Mouse (Mus musculus): ENCODE results near the gene Pgm5. TPM values are rescaled to one million over a fixed set of nuclear protein-coding genes. Genes with fewer than 3 reads are reported as not detected.

The Pgm5 gene
- polyA plus RNA-seq, 1 experiment from 2014 or later = 1.2 TPM

DNA sequence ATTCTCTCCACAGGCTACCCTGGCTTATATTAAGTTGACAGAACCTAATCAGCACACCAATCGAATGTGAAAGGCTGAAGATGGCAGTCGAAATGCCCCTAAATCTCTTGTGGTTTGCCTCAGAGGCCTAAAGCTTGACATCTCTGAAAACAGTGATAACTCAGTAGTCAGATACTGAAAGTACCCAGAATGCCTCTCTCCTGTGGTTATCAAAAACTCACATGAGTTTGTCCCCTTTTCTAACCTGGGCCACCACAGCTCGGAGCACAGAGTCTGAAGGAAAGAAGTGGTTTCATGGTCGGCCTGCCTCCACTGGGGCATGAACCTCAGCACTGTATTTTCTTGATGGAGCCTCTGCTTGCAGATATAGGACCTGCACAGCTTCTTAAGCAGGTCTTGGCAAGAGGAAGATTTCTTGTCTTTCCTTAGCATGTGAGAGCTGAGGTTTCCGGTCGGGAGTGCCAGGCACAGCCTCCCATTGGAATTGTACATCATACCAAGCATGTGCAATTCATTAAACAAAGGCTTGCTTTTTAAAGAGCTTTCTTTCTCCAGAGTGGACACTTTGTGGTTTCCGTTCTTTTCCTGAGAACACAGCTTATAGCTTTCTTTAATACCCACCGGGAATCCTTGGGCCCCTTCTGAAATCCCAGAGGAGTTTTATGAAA, 215.4 kb downstream of the Pgm5 start:
- no peak overlapping the region for H3K9ac ChIP-seq (replicated peaks)
- no peak for ATAC-seq (ENCODE audit: low FRiP score)
- no peaks in the 10 kb centered on the region for H3K36me3 ChIP-seq
- no peaks in the 10 kb centered on the region for H3K4me1 ChIP-seq
- no peak overlapping the region for H3K4me3 ChIP-seq (replicated peaks)
- no peaks in the 10 kb centered on the region for H3K27me3 ChIP-seq (replicated peaks)
- H3K9me3 ChIP-seq (replicated peaks) = no peaks in the 10 kb centered on the region
- WGBS = 80% methylated on average over 8 of the region's 8 CpGs
- H3K27ac ChIP-seq (replicated peaks) = no peak overlapping the region
- H3K4me2 ChIP-seq = no peak overlapping the region

DNA sequence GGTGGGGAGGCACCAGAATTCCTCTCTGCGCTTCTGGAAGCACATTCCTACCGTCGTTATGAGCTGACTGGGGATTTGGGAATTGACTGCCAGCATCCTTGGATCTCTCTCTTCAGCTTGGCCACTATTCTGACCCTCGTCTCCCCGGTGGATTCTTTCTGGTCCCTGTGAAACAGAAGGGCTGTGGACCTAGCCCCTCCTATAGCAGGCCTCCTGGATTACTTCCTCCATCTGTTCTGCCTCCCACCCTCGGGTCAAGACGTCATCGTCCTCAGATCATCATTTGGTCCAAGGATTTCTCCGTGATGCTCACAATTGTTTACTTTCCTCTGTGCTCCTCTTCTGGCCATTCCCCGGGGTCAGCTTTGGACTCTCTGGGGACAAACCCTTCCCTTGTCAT, 216.7 kb downstream of the Pgm5 start:
- no peak for ATAC-seq (ENCODE audit: low FRiP score)
- H3K4me2 ChIP-seq = no peak overlapping the region
- no peaks in the 10 kb centered on the region for H3K27me3 ChIP-seq (replicated peaks)
- 74% methylated on average over 10 of the region's 10 CpGs for WGBS
- no peaks in the 10 kb centered on the region for H3K36me3 ChIP-seq
- H3K4me3 ChIP-seq (replicated peaks) = no peak overlapping the region
- no peaks in the 10 kb centered on the region for H3K9me3 ChIP-seq (replicated peaks)
- H3K9ac ChIP-seq (replicated peaks) = no peak overlapping the region
- no peaks in the 10 kb centered on the region for H3K4me1 ChIP-seq
- no peak overlapping the region for H3K27ac ChIP-seq (replicated peaks)

DNA sequence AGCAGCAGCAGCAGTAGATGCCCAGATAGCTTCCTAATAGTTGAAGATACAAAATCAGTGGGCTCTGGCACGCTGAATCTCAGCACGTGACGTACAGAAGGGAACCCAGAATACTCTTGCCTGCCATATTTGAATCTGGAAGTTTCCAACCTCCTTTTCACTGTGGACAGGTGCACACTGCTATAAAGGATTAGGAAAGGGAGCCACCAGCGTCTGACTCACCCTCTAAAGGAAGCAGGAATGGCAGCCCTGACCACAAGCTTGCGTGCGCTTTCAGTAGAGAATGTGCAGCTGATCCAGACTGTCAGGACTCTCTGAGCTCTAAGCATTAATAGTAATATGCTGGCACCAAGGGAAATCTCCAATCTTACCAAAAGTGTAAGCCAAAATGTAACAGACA, 220.7 kb downstream of the Pgm5 start:
- no peak for ATAC-seq (ENCODE audit: low FRiP score)
- Histone ChIP-seq H3K9ac (replicated peaks) (no peak overlapping the region), H3K9me3 (replicated peaks) (no peaks in the 10 kb centered on the region), H3K4me1 (no peaks in the 10 kb centered on the region), H3K27me3 (replicated peaks) (no peaks in the 10 kb centered on the region), H3K36me3 (no peaks in the 10 kb centered on the region), H3K27ac (replicated peaks) (no peak overlapping the region), H3K4me2 (no peak overlapping the region), H3K4me3 (replicated peaks) (no peak overlapping the region)
- 86% methylated on average over 6 of the region's 6 CpGs for WGBS

DNA sequence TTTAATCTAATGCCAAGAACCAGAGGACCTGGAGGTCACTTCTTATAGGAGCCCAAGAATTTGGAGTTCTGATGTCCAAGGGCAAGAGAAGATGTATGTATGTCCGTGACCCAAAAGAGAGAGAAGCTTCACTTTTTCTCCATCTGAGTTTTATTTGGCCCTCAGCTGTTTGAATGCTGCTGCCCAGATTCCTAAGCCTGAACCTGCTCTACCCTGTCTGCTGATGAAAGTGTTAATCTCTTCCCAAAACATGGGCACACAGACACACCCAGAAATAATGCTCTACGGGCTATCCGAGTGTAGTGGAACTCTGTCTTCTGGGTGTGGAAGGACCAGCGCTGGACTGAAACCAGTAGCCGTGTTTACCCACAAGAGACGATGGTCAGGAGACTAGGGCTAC, 223.7 kb downstream of the Pgm5 start:
- H3K4me1 ChIP-seq = no peaks in the 10 kb centered on the region
- H3K36me3 ChIP-seq = no peaks in the 10 kb centered on the region
- no peaks in the 10 kb centered on the region for H3K27me3 ChIP-seq (replicated peaks)
- ATAC-seq (ENCODE audit: low FRiP score) = no peak
- H3K9ac ChIP-seq (replicated peaks) = no peak overlapping the region
- H3K9me3 ChIP-seq (replicated peaks) = no peaks in the 10 kb centered on the region
- WGBS = 96% methylated on average over 6 of the region's 6 CpGs
- H3K27ac ChIP-seq (replicated peaks) = no peak overlapping the region
- no peak overlapping the region for H3K4me2 ChIP-seq
- H3K4me3 ChIP-seq (replicated peaks) = no peak overlapping the region

DNA sequence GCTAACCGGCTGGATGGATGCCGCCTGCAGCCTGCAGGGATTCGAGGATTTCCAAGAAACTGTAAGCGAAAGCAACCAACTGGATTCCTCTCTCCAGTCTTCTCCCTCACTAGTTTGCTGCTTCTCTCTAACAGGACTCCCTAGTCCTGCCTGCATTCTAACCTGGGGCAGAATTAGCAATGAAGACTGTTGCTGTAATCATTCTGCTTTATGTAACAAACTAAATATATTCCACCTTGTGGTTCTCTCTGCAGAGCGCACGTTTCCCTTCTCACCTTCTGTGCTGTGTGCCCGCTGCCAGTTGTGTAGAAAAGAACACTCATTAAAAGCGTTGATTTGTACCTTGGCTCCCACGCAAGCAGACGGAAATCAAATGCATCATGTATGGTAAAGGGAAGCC, 225.0 kb downstream of the Pgm5 start:
- ATAC-seq (ENCODE audit: low FRiP score) = no peak
- H3K4me2 ChIP-seq = no peak overlapping the region
- no peaks in the 10 kb centered on the region for H3K9me3 ChIP-seq (replicated peaks)
- no peak overlapping the region for H3K4me3 ChIP-seq (replicated peaks)
- no peaks in the 10 kb centered on the region for H3K36me3 ChIP-seq
- no peaks in the 10 kb centered on the region for H3K27me3 ChIP-seq (replicated peaks)
- no peak overlapping the region for H3K9ac ChIP-seq (replicated peaks)
- no peaks in the 10 kb centered on the region for H3K4me1 ChIP-seq
- no peak overlapping the region for H3K27ac ChIP-seq (replicated peaks)
- WGBS = 85% methylated on average over 10 of the region's 10 CpGs

DNA sequence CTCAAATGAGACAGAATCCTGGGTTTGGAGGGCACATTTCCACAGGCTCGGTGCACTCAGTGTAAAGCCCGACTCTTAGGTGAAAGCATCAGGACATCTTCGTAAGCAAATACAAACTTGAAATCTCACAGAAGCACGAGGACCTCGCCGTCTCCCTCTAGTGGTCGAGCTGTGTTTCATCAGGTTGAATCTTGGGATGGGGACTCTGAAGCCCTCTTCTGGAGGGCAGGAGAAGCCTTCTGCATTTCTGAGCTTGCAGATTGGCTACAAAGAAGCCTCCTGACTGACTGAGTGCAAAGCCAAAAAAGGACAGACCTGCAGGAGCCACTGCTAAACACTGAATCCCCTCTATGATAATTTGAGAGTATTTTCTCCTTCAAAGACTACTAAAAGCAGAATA, 227.1 kb downstream of the Pgm5 start:
- Histone ChIP-seq H3K9me3 (replicated peaks) (no peaks in the 10 kb centered on the region), H3K36me3 (no peaks in the 10 kb centered on the region), H3K4me1 (no peaks in the 10 kb centered on the region), H3K27me3 (replicated peaks) (no peaks in the 10 kb centered on the region), H3K27ac (replicated peaks) (no peak overlapping the region), H3K4me3 (replicated peaks) (no peak overlapping the region), H3K9ac (replicated peaks) (no peak overlapping the region), H3K4me2 (no peak overlapping the region)
- peak; percentile 53; the same call in 1 of the 2 replicates for ATAC-seq (ENCODE audit: low FRiP score)
- WGBS = 11% methylated on average over 7 of the region's 7 CpGs

Other genes with a start within 250 kb of the Pgm5 start
- gene Tmem252, start 187.8 kb downstream of the Pgm5 start, polyA plus RNA-seq (2015; fragmentation: Nextera tagmentation; extraction: Ambion mirVana) = 2.4 and 3.6 TPM in 2 replicates
- gene Gm10053, start 13.8 kb upstream of the Pgm5 start, polyA plus RNA-seq (2015; fragmentation: Nextera tagmentation; extraction: Ambion mirVana) = 322 and 341 TPM in 2 replicates
- gene Foxd4, start 39.3 kb upstream of the Pgm5 start, polyA plus RNA-seq (2015; fragmentation: Nextera tagmentation; extraction: Ambion mirVana) = not detected in 2 replicates
- gene Cbwd1, start 99.8 kb upstream of the Pgm5 start, polyA plus RNA-seq (2015; fragmentation: Nextera tagmentation; extraction: Ambion mirVana) = 16.1 and 16.3 TPM in 2 replicates
- gene Dock8, start 137.7 kb upstream of the Pgm5 start, polyA plus RNA-seq (2015; fragmentation: Nextera tagmentation; extraction: Ambion mirVana) = 1.2 and 9.1 TPM in 2 replicates